Mouse (Mus musculus): Measurements from ENCODE around the gene Dnali1. TPM values are rescaled to one million over a fixed set of nuclear protein-coding genes. Genes with fewer than 3 reads are reported as not detected.

The Dnali1 gene
- polyA plus RNA-seq, 1 experiment, result 1.8 TPM

- DNase-seq (ENCODE audit: low read depth), result peak; percentile 97
- peak; percentile 61; the same call in 1 of the 2 replicates for TF ChIP-seq POLR2A (IDR thresholded peaks at IDR 0.05; ENCODE audit: borderline replicate concordance, extremely low read depth, insufficient read depth, insufficient read length, poor library complexity, severe bottlenecking)
- TF ChIP-seq CTCF (IDR thresholded peaks at IDR 0.05; ENCODE audit: borderline replicate concordance, extremely low read depth, insufficient read depth, insufficient read length), result no peak
These were observed 35.5 kb downstream of the Dnali1 start for GRCm38 (mm10) chr4:125029891-125030614.

DNA sequence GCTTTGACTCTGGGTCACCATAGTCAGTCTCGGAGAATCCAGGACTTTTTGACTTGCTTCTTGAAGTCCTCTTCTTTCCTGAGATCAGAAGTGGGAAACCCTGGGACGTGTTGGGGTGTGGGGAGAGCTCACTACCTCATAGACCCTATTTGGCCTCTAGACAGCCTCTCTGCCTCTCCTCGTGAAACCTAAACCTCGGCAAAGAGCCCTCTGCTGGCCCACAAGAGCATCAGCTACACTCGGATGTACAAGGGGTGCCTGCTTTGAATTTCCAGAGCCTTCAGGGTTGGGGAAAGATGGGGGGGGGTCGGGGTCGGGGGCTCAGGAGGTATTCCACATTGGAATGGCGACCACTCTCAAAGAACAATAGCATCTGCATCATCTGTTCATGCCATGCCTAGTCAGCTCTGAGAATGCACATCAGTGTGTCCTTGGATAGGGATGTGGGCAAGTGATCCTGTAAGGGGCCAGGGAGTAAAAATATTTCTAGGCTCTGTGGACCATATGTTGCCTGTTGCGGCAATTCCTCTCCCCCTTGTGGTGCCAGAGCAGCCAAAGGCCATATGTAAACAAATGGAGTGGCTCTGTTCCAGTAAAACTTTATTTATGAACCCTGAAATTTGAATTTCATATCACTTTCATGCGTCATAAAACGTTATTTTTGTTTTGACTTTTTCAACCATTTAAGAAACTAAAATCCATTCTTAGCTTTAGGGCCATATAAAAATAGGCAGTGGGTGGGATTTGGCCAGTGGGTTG, 44.5 kb downstream of the Dnali1 start:
- TF ChIP-seq POLR2A (IDR thresholded peaks at IDR 0.05; ENCODE audit: borderline replicate concordance, extremely low read depth, insufficient read depth, insufficient read length, poor library complexity, severe bottlenecking) (no peak), CTCF (IDR thresholded peaks at IDR 0.05; ENCODE audit: borderline replicate concordance, extremely low read depth, insufficient read depth, insufficient read length) (peak; percentile 58; the same call in 1 of the 2 replicates)
- peak; percentile 26 for DNase-seq (ENCODE audit: low read depth)

DNA sequence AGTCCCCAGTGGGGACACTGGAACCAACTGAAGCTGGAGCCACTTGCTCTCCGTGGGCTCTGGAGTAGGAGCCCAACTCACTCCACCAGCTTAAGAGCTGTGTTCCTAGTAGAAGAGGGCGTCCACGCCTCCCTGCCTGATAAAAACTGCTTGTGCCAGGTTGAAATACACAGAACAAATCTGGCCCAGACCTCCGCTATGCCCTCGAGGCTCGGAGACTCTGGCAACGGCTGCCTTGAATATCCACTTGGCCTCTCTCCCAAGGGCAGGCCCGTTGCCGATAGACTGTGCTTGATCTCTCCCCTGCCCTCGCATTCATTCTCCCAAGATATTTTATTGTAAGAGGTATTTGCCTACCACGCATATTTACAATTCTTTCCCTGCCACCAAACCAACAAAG, 48.1 kb downstream of the Dnali1 start:
- no peak for TF ChIP-seq CTCF (IDR thresholded peaks at IDR 0.05; ENCODE audit: borderline replicate concordance, extremely low read depth, insufficient read depth, insufficient read length)
- no peak for TF ChIP-seq POLR2A (IDR thresholded peaks at IDR 0.05; ENCODE audit: borderline replicate concordance, extremely low read depth, insufficient read depth, insufficient read length, poor library complexity, severe bottlenecking)
- DNase-seq (ENCODE audit: low read depth), result peak; percentile 19

- TF ChIP-seq CTCF (IDR thresholded peaks at IDR 0.05; ENCODE audit: borderline replicate concordance, extremely low read depth, insufficient read depth, insufficient read length) (no peak), POLR2A (IDR thresholded peaks at IDR 0.05; ENCODE audit: borderline replicate concordance, extremely low read depth, insufficient read depth, insufficient read length, poor library complexity, severe bottlenecking) (no peak)
- DNase-seq (ENCODE audit: low read depth), result no peak
These were observed 49.5 kb downstream of the Dnali1 start, which contains the start of gene Gnl2 for GRCm38 (mm10) chr4:125015806-125016635. Gnl2 (plus strand) TSS chr4:125016585.

DNA sequence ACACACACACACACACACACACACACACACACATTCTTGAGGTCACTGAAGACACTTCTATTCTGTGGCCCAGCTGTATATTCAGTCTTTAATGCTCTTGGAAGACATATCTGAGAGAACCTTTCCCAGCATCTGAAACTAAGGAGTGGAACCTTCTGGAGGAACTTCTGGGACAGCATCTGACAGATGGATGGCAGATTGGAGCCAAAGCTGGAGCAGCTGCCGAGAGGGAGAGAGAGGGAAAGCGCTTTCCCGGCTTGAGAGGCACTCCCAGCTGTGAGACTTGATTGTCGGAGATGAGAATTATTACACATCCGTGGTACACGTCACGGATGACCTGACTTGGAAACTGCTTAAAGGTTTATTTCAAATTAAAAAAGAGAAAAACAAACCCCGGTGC, 56.8 kb downstream of the Dnali1 start:
- peak; percentile 25 for DNase-seq (ENCODE audit: low read depth)
- TF ChIP-seq CTCF (IDR thresholded peaks at IDR 0.05; ENCODE audit: borderline replicate concordance, extremely low read depth, insufficient read depth, insufficient read length) (no peak), POLR2A (IDR thresholded peaks at IDR 0.05; ENCODE audit: borderline replicate concordance, extremely low read depth, insufficient read depth, insufficient read length, poor library complexity, severe bottlenecking) (no peak)

DNA sequence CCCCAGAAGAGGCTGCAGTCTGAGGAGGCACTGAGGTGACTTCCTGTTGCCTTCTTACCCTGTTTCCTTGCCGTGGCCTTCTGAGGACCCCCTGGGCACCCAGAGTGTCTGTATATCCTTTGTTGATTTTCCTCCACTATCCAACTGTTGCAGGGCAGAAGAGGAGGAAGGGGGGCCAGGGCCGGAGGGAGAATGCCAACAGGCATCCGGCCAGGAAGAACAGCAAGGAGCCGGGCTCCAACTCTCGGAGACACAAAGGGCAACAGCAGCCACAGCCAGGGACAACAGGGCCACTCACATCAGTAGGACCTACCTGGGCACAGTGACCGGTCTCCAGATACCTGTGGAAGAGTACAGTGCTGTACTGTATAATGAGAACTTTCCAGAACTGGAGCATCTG, 57.3 kb downstream of the Dnali1 start:
- TF ChIP-seq CTCF (IDR thresholded peaks at IDR 0.05; ENCODE audit: borderline replicate concordance, extremely low read depth, insufficient read depth, insufficient read length), result no peak
- TF ChIP-seq POLR2A (IDR thresholded peaks at IDR 0.05; ENCODE audit: borderline replicate concordance, extremely low read depth, insufficient read depth, insufficient read length, poor library complexity, severe bottlenecking), result no peak
- DNase-seq (ENCODE audit: low read depth), result no peak

DNA sequence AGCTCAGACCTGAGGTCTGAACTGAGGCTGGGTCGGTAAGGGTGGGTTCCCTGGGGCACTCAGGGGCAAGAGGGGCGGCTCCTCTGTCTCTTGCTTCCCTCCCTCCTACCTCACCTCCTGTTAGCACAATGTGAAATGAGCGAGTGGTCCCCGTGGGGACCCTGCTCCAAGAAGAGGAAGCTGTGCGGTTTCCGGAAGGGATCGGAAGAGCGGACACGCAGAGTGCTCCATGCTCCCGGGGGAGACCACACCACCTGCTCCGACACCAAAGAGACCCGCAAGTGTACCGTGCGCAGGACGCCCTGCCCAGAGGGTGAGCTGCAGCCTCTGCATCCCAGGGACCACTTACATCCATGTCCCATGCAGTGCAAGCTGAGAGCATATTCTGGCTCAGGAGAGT, 58.0 kb downstream of the Dnali1 start:
- TF ChIP-seq POLR2A (IDR thresholded peaks at IDR 0.05; ENCODE audit: borderline replicate concordance, extremely low read depth, insufficient read depth, insufficient read length, poor library complexity, severe bottlenecking), result no peak
- no peak for TF ChIP-seq CTCF (IDR thresholded peaks at IDR 0.05; ENCODE audit: borderline replicate concordance, extremely low read depth, insufficient read depth, insufficient read length)
- no peak for DNase-seq (ENCODE audit: low read depth)

Other genes with a start within 250 kb of the Dnali1 start
- gene Yrdc, start 215.0 kb downstream of the Dnali1 start, polyA plus RNA-seq (2012; rRNA removed), result 56.4 and 79.6 TPM in 2 replicates
- gene 1110065P20Rik, start 214.5 kb downstream of the Dnali1 start, polyA plus RNA-seq (2012; rRNA removed), result 71.3 and 98.0 TPM in 2 replicates
- gene Maneal, start 203.5 kb downstream of the Dnali1 start, polyA plus RNA-seq (2012; rRNA removed), result 48.8 and 50.3 TPM in 2 replicates
- gene Epha10, start 184.8 kb downstream of the Dnali1 start, polyA plus RNA-seq (2012; rRNA removed), result 18.0 and 25.0 TPM in 2 replicates
- gene 9930104L06Rik, start 128.7 kb downstream of the Dnali1 start, polyA plus RNA-seq (2012; rRNA removed), result 18.3 and 22.3 TPM in 2 replicates
- 29.5 and 34.1 TPM in 2 replicates for gene Cdca8, start 126.4 kb downstream of the Dnali1 start, polyA plus RNA-seq (2012; rRNA removed)
- gene Rspo1, start 79.3 kb downstream of the Dnali1 start, polyA plus RNA-seq (2012; rRNA removed), result 5.1 and 6.3 TPM in 2 replicates
- 95.4 and 95.6 TPM in 2 replicates for gene Gnl2, start 49.1 kb downstream of the Dnali1 start, polyA plus RNA-seq (2012; rRNA removed)
- gene Snip1, start 969 bp upstream of the Dnali1 start, polyA plus RNA-seq (2012; rRNA removed), result 19.0 and 20.6 TPM in 2 replicates
- 126 and 140 TPM in 2 replicates for gene Meaf6, start 19.4 kb upstream of the Dnali1 start, polyA plus RNA-seq (2012; rRNA removed)
- gene Zc3h12a, start 62.1 kb upstream of the Dnali1 start, polyA plus RNA-seq (2012; rRNA removed), result 0.57 and 0.85 TPM in 2 replicates